Mouse (Mus musculus): Measurements from ENCODE around the gene Dapk1.

- TF ChIP-seq POLR2A (IDR thresholded peaks at IDR 0.05; ENCODE audit: insufficient read length, low read depth), result no peak
- TF ChIP-seq MAX (IDR thresholded peaks at IDR 0.05; ENCODE audit: low read depth), result no peak
- TF ChIP-seq POLR2AphosphoS2 (IDR thresholded peaks at IDR 0.05; ENCODE audit: insufficient read length, low read depth), result no peak
These were observed 159.4 kb downstream of the Dapk1 start for GRCm38 (mm10) chr13:60761161-60761560.
